Mouse (Mus musculus) small intestine, adult 2 months (tissue): ENCODE data around the gene Cavin4. TPM values are rescaled to one million over a fixed set of nuclear protein-coding genes. Genes with fewer than 3 reads are reported as not detected.

Source experiments
- H3K27ac ChIP-seq: fragments of 200-500 bp; 2 replicates; pipeline ENCODE4 v1.5.1; 2012; ENCODE audit warnings: low read depth, low read length, control low read depth, inconsistent platforms; ENCODE audit not compliant: insufficient read depth
- H3K27me3 ChIP-seq: fragments of 200-500 bp; 2 replicates; pipeline ENCODE4 v1.6.1; 2012; ENCODE audit warnings: mild to moderate bottlenecking, moderate library complexity, low read length, inconsistent platforms; ENCODE audit not compliant: control insufficient read depth, insufficient read depth
- H3K36me3 ChIP-seq: fragments of 200-500 bp; 2 replicates; pipeline ENCODE4 v1.6.1; 2012; ENCODE audit warnings: mild to moderate bottlenecking, low read length, control low read depth, inconsistent platforms; ENCODE audit not compliant: control insufficient read depth, insufficient read depth
- H3K4me1 ChIP-seq: fragments of 200-500 bp; 2 replicates; pipeline ENCODE4 v1.6.1; 2012; ENCODE audit warnings: low read length, inconsistent platforms, mixed read lengths; ENCODE audit not compliant: control insufficient read depth, insufficient read depth, insufficient read length
- H3K4me3 ChIP-seq: fragments of 200-500 bp; 2 replicates; pipeline ENCODE4 v1.5.1; 2012; ENCODE audit warnings: low read depth, mild to moderate bottlenecking, control low read depth, inconsistent platforms, low read length, moderate library complexity
- CTCF ChIP-seq: fragments of 200-500 bp; IDR thresholded peaks from 2 replicates; pipeline ENCODE4 v1.5.1; 2012; ENCODE audit warnings: low read depth, mild to moderate bottlenecking, control low read depth, inconsistent platforms, low read length, moderate library complexity, mixed read lengths; ENCODE audit not compliant: insufficient replicate concordance, insufficient read length; ENCODE audit errors: extremely low read depth
- POLR2A ChIP-seq: fragments of 200-500 bp; IDR thresholded peaks from 2 replicates; pipeline ENCODE4 v1.6.1; 2012; ENCODE audit warnings: low read depth, mild to moderate bottlenecking, control low read depth, inconsistent platforms, low read length, moderate library complexity
- WGBS: fragments of 180-500 bp; shearing (Covaris S2); methylation state at CpG from one replicate; pipeline ENCODE4 v1.1.7; 2018; 5-methylcytosine and 5-hydroxymethylcytosine counted together
- polyA plus RNA-seq: library from polyadenylated mRNA; depleted of rRNA; stranded (reverse); fragments of >200 nt; gene quantifications from 2 replicates; pipeline ENCODE4 v1.2.3, GENCODE M21; 2012

Gene Cavin4
- polyA plus RNA-seq, 1 experiment, result not detected

GRCm38 (mm10) chr4:48629445-48629844 lies 33.9 kb upstream of the Cavin4 start:
- Histone ChIP-seq H3K36me3 (no peaks in the 10 kb centered on the region), H3K27me3 (no peaks in the 10 kb centered on the region), H3K4me1 (no peaks in the 10 kb centered on the region), H3K27ac (no peak overlapping the region), H3K4me3 (no peak overlapping the region)
- TF ChIP-seq CTCF (no peak), POLR2A (no peak)
- 96% methylated on average over 13 of the region's 13 CpGs for WGBS

GRCm38 (mm10) chr4:48633529-48633928 lies 29.8 kb upstream of the Cavin4 start:
- H3K36me3 ChIP-seq, result no peaks in the 10 kb centered on the region
- TF ChIP-seq POLR2A (no peak), CTCF (no peak)
- no peaks in the 10 kb centered on the region for H3K27me3 ChIP-seq
- H3K27ac ChIP-seq, result no peak overlapping the region
- H3K4me3 ChIP-seq, result no peak overlapping the region
- H3K4me1 ChIP-seq, result no peaks in the 10 kb centered on the region
- WGBS, result 90% methylated on average over 6 of the region's 6 CpGs

- Histone ChIP-seq H3K27ac (no peak overlapping the region), H3K4me3 (no peak overlapping the region), H3K4me1 (no peaks in the 10 kb centered on the region), H3K36me3 (no peaks in the 10 kb centered on the region), H3K27me3 (no peaks in the 10 kb centered on the region)
- TF ChIP-seq POLR2A (no peak), CTCF (peak; percentile 58; the same call in 1 of the 2 replicates)
- 69% methylated on average over 2 of the region's 2 CpGs for WGBS
Observed at GRCm38 (mm10) chr4:48634058-48634457, 29.3 kb upstream of the Cavin4 start.

DNA sequence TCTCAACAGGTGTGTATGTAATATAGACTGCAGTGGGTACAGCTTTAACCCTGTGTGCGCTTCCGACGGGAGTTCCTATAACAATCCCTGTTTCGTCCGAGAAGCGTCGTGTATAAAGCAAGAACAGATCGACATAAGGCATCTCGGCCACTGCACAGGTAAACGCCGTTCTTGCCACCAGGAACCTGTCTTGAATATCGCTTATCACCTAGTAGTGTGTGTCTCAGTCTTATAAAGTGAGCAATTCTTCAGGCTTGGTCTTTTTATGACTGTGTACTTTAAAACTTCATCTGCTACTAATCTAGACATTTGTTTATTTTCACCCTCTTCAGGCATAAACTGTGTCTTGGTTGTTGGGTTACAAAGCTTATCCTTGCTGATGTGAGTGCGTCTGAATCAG lies 26.5 kb upstream of the Cavin4 start:
- H3K36me3 ChIP-seq, result no peaks in the 10 kb centered on the region
- H3K27ac ChIP-seq, result no peak overlapping the region
- H3K4me1 ChIP-seq, result no peaks in the 10 kb centered on the region
- no peak for TF ChIP-seq CTCF
- no peak for TF ChIP-seq POLR2A
- H3K4me3 ChIP-seq, result no peak overlapping the region
- H3K27me3 ChIP-seq, result no peaks in the 10 kb centered on the region
- WGBS, result 41% methylated on average over 13 of the region's 13 CpGs

DNA sequence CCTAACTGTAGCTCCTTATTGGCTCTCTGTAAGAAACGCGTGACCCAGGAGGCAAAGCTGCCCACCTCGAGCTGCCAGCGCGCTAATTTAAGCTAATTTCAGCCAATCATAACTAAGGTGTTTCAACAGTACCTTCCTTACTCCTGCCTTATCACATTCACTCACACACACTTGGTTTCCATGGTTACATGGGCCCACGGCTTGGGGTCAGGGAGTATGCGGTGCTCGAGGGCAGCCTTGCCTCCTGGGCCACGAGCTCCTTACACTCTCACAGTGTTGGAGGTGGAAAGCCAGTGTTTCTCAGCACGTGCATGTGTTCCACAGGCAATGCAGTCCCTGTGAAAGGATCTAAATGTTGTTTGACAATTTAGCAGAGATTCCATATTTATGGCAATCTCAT lies 25.2 kb upstream of the Cavin4 start:
- Histone ChIP-seq H3K4me1 (no peaks in the 10 kb centered on the region), H3K27me3 (no peaks in the 10 kb centered on the region), H3K36me3 (no peaks in the 10 kb centered on the region), H3K4me3 (no peak overlapping the region), H3K27ac (no peak overlapping the region)
- no peak for TF ChIP-seq POLR2A
- TF ChIP-seq CTCF, result no peak
- WGBS, result 90% methylated on average over 10 of the region's 10 CpGs

- no peak overlapping the region for H3K4me3 ChIP-seq
- H3K27ac ChIP-seq, result no peak overlapping the region
- no peaks in the 10 kb centered on the region for H3K36me3 ChIP-seq
- no peaks in the 10 kb centered on the region for H3K4me1 ChIP-seq
- WGBS, result 97% methylated on average over 17 of the region's 17 CpGs
- TF ChIP-seq POLR2A, result no peak
- no peak for TF ChIP-seq CTCF
- H3K27me3 ChIP-seq, result no peaks in the 10 kb centered on the region
Observed at GRCm38 (mm10) chr4:48639503-48639902, 23.8 kb upstream of the Cavin4 start.

- Histone ChIP-seq H3K27me3 (no peaks in the 10 kb centered on the region), H3K4me3 (no peak overlapping the region), H3K27ac (no peak overlapping the region), H3K4me1 (no peaks in the 10 kb centered on the region), H3K36me3 (no peaks in the 10 kb centered on the region)
- TF ChIP-seq CTCF, result no peak
- no peak for TF ChIP-seq POLR2A
- 89% methylated on average over 6 of the region's 6 CpGs for WGBS
Observed at GRCm38 (mm10) chr4:48643801-48644200, 19.5 kb upstream of the Cavin4 start.

GRCm38 (mm10) chr4:48646143-48646542 lies 17.2 kb upstream of the Cavin4 start:
- TF ChIP-seq CTCF, result no peak
- no peak for TF ChIP-seq POLR2A
- Histone ChIP-seq H3K4me1 (no peaks in the 10 kb centered on the region), H3K36me3 (no peaks in the 10 kb centered on the region), H3K27ac (no peak overlapping the region), H3K4me3 (no peak overlapping the region), H3K27me3 (no peaks in the 10 kb centered on the region)
- 93% methylated on average over 5 of the region's 5 CpGs for WGBS
